8 mouse cellular contexts compared by ENCODE assay signal in the genomic region with DNA sequence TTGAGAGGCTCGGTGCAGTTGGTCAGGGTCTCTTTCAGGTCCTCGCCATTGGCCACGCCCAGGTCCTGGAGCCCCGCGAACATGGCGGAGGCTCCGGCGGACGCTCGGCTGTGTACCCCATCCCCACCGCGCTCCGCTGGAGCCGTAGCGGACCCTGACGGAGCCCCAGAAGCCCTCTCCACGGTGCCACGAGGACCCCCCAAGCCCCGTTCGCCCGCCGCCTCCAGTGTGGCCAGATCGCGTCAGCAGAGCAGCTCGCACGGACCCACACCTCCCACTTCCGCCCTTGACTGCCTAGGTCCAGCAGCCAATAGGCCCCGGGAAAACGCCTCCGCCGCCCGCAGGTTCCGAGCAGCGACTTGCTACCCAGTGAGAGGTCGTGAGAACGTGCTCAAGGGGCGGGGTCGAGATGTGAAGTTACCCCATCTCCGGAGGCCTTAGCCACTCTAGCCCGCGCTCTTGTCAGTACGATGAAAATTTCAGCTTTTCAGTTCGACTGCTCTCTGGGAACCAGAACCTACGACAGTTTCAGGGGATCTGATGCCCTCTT. TPM values are rescaled to one million over a fixed set of nuclear protein-coding genes. Genes with fewer than 3 reads are reported as not detected.
DNase-seq lines count a peak whose midpoint lies in the region; ATAC-seq and TF ChIP-seq lines count a peak whose summit lies in the region.

Nelfb (minus strand) TSS at position 369 of the 550 bp plus-strand sequence.

- TF ChIP-seq POLR2A in cortical plate, adult 2 months (IDR thresholded peaks at IDR 0.05; ENCODE audit: extremely low read depth, insufficient read depth, low read length) = peak; percentile 60; the same call in 1 of the 2 replicates

- peak; percentile 95 for ATAC-seq in hindbrain, postnatal 0 days
- peak; percentile 99 for ATAC-seq in megakaryocyte, adult 5-6 weeks (ENCODE audit: poor library complexity, severe bottlenecking)

- WGBS in hindbrain, postnatal 0 days = under 1% methylated on average over 44 of the region's 44 CpGs

- peak within 1 kb of the TSS; percentile 92 for H3K4me2 ChIP-seq in hindbrain, postnatal 0 days (ENCODE audit: low read depth, low read length)

- no peaks in the 10 kb centered on the region for H3K27me3 ChIP-seq in hindbrain, postnatal 0 days (ENCODE audit: insufficient read depth, low read length)

- peak within 1 kb of the TSS; percentile 99 for H3K4me3 ChIP-seq in cortical plate, adult 2 months (ENCODE audit: insufficient read depth, low read length)
- H3K4me3 ChIP-seq in hindbrain, postnatal 0 days (ENCODE audit: low read length) = peak within 1 kb of the TSS; percentile 92
- H3K4me3 ChIP-seq in left cerebral cortex, adult 2 months = peak within 1 kb of the TSS; percentile 97

- H3K9me3 ChIP-seq in hindbrain, postnatal 0 days (ENCODE audit: low read length) = no peaks in the 10 kb centered on the region

- peaks cover 8% of the 10 kb centered on the region; the same call in 1 of the 2 replicates for H3K4me1 ChIP-seq in cortical plate, adult 2 months (ENCODE audit: control insufficient read depth, insufficient read depth, low read length)
- H3K4me1 ChIP-seq in hindbrain, postnatal 0 days (ENCODE audit: insufficient read depth, low read length) = peaks cover 14% of the 10 kb centered on the region

- no peak for TF ChIP-seq CTCF in cortical plate, adult 2 months (IDR thresholded peaks at IDR 0.05; ENCODE audit: extremely low read depth, insufficient read depth, low read length)
- TF ChIP-seq CTCF in hindbrain, postnatal 0 days (IDR thresholded peaks at IDR 0.05; ENCODE audit: low read depth) = no peak
- no peak for TF ChIP-seq CTCF in left cerebral cortex, adult 2 months (IDR thresholded peaks at IDR 0.05)

- peak within 1 kb of the TSS; percentile 75 for H3K27ac ChIP-seq in cortical plate, adult 2 months (ENCODE audit: insufficient read depth, low read length)
- H3K27ac ChIP-seq in hindbrain, postnatal 0 days = peak within 1 kb of the TSS; percentile 93
- H3K27ac ChIP-seq in left cerebral cortex, adult 2 months = peak within 1 kb of the TSS; percentile 98

- peak; percentile 91 for DNase-seq in adipocyte (ENCODE audit: low spot score)
- DNase-seq in gastrocnemius, adult 8-10 months (ENCODE audit: low spot score in 2 of 2) = peak; percentile 84
- DNase-seq in hindbrain, postnatal 0 days (ENCODE audit: low spot score) = peak; percentile 92
- peak; percentile 81 to 82 for DNase-seq in left cerebral cortex, adult 2 months (ENCODE audit: extremely low spot score in 1 of 2, low spot score in 2 of 2)
- DNase-seq in right cerebral cortex, adult 18-20 months = peak; percentile 85
- peak; percentile 85 for DNase-seq in urinary bladder, adult 2 months (ENCODE audit: low spot score)

- H3K9ac ChIP-seq in hindbrain, postnatal 0 days (replicated peaks; ENCODE audit: low read length) = peak within 1 kb of the TSS; percentile 75

- intact Hi-C loops in left cerebral cortex, adult 2 months (cut with DNase I) = loop anchor here (2.0 kb wide), 1 partner anchor 14 kb away; the partner anchor contains the start of gene Tubb4b

- peaks cover 13% of the 10 kb centered on the region; the same call in 1 of the 2 replicates for H3K36me3 ChIP-seq in hindbrain, postnatal 0 days (ENCODE audit: insufficient read depth, low read length)

RNA-seq across cellular contexts. Expression of gene Nelfb, which starts in this region (rescaled TPM):
- polyA plus RNA-seq in cortical plate, adult 2 months (2012; rRNA removed) = 52.0 and 57.5 TPM in 2 replicates
- 10 to 100 TPM; 20.8 to 28.3 (median 22.6) TPM for total RNA-seq in gastrocnemius, adult 8-10 months (2022)
- total RNA-seq in hindbrain, postnatal 0 days (2014; rRNA removed) = 90.3 and 117 TPM in 2 replicates
- 82.0 and 82.8 TPM in 2 replicates for polyA plus RNA-seq in hindbrain, postnatal 0 days (2015; fragmentation: Nextera tagmentation; extraction: Ambion mirVana)
- total RNA-seq in left cerebral cortex, adult 2 months (2021) = 10 to 100 TPM; 53.4 to 64.3 TPM
- total RNA-seq in megakaryocyte, adult 5-6 weeks (2015) = 21.4 and 23.8 TPM in 2 replicates
- 30.1 and 36.5 TPM in 2 replicates for total RNA-seq in megakaryocyte, adult 5-6 weeks (2017)
- 55.4 and 60.6 TPM in 2 replicates for polyA plus RNA-seq in urinary bladder, adult 2 months (2012; rRNA removed)

Comparison
In these comparisons a context has a peak if more than half of its experiments do, and no peak if none do; other contexts are left out.
1. Peak in every context shown above with its lines: DNase-seq, ATAC-seq, H3K4me3 ChIP-seq and H3K27ac ChIP-seq.